Mouse (Mus musculus) ES-Bruce4 (cell line): ENCODE results near the gene Src. TPM values are rescaled to one million over a fixed set of nuclear protein-coding genes. Genes with fewer than 3 reads are reported as not detected.
"Not testable (repeated sequence)": the region's sequence is repeated elsewhere in the genome, so short reads cannot be mapped to it uniquely, and the experiment has no call there.

Experiments used
- H3K27ac ChIP-seq: 2 replicates; pipeline ENCODE4 v1.5.1; 2012; ENCODE audit warnings: low read length, inconsistent platforms; ENCODE audit not compliant: insufficient read depth
- H3K27me3 ChIP-seq: 2 replicates; pipeline ENCODE4 v1.6.1; 2012; ENCODE audit warnings: mild to moderate bottlenecking, low read length, inconsistent platforms; ENCODE audit not compliant: control insufficient read depth, poor library complexity, insufficient read depth, severe bottlenecking
- H3K36me3 ChIP-seq: 2 replicates; pipeline ENCODE4 v1.6.1; 2012; ENCODE audit warnings: inconsistent platforms, mild to moderate bottlenecking, low read length, moderate library complexity; ENCODE audit not compliant: control insufficient read depth, poor library complexity, insufficient read depth, severe bottlenecking
- H3K4me1 ChIP-seq: one replicate; pipeline ENCODE4 v1.8.1; 2011; ENCODE audit warnings: low read length; ENCODE audit not compliant: control insufficient read depth, insufficient read depth
- H3K4me3 ChIP-seq: 2 replicates; pipeline ENCODE4 v1.5.1; 2011; ENCODE audit warnings: low read depth, mild to moderate bottlenecking, low read length
- H3K9ac ChIP-seq: 2 replicates; pipeline ENCODE4 v1.6.1; 2012; ENCODE audit warnings: low read depth, mild to moderate bottlenecking, inconsistent platforms; ENCODE audit not compliant: poor library complexity, severe bottlenecking
- H3K9me3 ChIP-seq: replicated peaks from 2 replicates; pipeline ENCODE4 v1.6.1; 2012; ENCODE audit warnings: mild to moderate bottlenecking, low read length, inconsistent platforms; ENCODE audit not compliant: control insufficient read depth, poor library complexity, insufficient read depth, severe bottlenecking
- CTCF ChIP-seq: IDR thresholded peaks from one replicate; pipeline ENCODE4 v1.8.1; 2011; ENCODE audit warnings: low read depth, low read length
- EP300 ChIP-seq: IDR thresholded peaks from 2 replicates; pipeline ENCODE4 v1.6.1; 2011; ENCODE audit warnings: low read depth, low read length; ENCODE audit not compliant: insufficient read depth
- POLR2A ChIP-seq: IDR thresholded peaks from one replicate; pipeline ENCODE4 v1.8.1; 2011; ENCODE audit warnings: low read length; ENCODE audit not compliant: insufficient read depth
- polyA plus RNA-seq: library from polyadenylated mRNA; stranded (reverse); fragments of >200 nt; gene quantifications from 2 replicates; pipeline ENCODE4 v1.2.4, GENCODE M21; 2011; ENCODE audit warnings: low read depth; ENCODE audit not compliant: missing spikeins, insufficient read depth, insufficient read length

The Src gene
- polyA plus RNA-seq, 1 experiment = 54.7 TPM

GRCm38 (mm10) chr2:157479858-157480568 is 61.8 kb downstream of the Src start:
- no peak overlapping the region for H3K4me3 ChIP-seq
- no peaks in the 10 kb centered on the region for H3K27me3 ChIP-seq
- no peak overlapping the region for H3K27ac ChIP-seq
- TF ChIP-seq EP300 = no peak
- peak; percentile 62 for TF ChIP-seq CTCF
- TF ChIP-seq POLR2A = no peak
- H3K4me1 ChIP-seq = no peaks in the 10 kb centered on the region
- no peak overlapping the region for H3K9ac ChIP-seq
- H3K36me3 ChIP-seq = no peaks in the 10 kb centered on the region
- no peaks in the 10 kb centered on the region for H3K9me3 ChIP-seq

DNA sequence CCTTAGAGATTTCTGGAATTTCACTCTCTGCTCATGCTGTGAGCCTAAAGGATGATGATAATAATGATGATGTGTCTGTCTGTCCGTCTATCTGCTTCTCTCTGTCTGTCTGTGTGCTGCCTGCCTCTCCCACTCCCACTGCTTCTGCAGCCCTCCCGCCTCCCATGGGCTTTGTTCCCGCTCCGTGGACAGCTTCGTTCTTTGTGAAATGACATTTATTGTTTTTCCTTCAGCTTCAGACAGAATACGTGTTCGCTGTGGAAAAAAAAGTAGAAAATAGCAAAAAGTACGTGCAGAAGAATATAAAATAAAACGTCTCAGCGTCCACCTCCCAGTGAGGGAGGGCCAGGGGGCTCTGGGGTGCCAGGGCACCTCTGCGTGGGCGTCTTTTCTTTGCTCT is 64.5 kb downstream of the Src start:
- peaks cover 3% of the 10 kb centered on the region for H3K4me1 ChIP-seq
- H3K27me3 ChIP-seq = no peaks in the 10 kb centered on the region
- no peaks in the 10 kb centered on the region for H3K36me3 ChIP-seq
- H3K9me3 ChIP-seq = no peaks in the 10 kb centered on the region
- H3K4me3 ChIP-seq = no peak overlapping the region
- no peak overlapping the region for H3K27ac ChIP-seq
- TF ChIP-seq EP300 = no peak
- no peak for TF ChIP-seq CTCF
- TF ChIP-seq POLR2A = no peak
- no peak overlapping the region for H3K9ac ChIP-seq

DNA sequence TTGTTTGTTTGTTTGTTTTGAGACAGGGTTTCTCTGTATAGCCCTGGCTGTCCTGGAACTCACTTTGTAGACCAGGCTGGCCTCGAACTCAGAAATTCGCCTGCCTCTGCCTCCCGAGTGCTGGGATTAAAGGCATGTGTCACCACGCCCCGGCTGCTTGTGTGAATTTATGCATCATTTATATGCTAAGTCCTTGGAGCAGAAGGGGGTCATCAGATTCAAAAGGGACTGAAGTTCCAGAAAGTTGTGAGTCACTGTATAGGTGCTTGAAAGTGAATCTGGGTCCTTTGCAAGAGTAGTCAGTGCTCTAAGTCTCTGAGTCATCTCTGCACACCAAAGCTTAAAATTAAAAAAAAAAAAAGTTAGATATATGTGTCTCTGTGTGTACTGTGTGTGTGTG is 68.3 kb downstream of the Src start:
- not testable (repeated sequence) for H3K4me1 ChIP-seq, H3K36me3 ChIP-seq, H3K27ac ChIP-seq, H3K9ac ChIP-seq, H3K27me3 ChIP-seq, H3K4me3 ChIP-seq, H3K9me3 ChIP-seq

DNA sequence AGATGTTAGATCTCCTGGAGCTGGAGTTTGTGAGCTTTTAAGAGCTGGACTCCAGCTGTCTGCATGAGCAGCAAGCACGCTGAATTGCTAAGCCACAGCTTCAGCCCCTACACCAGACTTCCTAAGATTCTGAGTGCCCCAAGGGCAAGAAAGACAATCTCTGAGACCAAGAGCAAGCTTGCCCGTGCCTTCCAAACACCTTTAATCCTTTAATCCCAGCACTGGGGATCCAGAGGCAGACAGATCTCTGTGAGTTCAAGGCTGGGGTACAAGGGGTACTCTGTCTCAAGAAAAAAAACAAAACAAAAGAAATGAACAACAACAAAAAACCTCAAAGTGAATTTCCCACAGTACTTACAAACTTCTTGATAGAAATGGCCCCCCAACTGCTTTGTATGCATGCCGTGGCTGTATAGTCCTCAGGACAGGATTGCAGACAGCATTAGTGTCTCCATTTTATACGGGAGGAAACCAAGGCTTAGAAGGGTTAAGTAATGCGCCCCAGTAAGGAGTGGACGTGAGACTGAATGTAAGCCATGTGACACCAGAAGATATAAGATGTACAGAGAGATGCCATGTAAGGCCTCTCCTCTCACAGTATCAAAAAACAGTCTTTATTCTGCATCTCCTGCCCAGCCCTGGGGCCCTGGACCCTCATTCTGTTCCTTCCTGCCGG is 68.9 kb downstream of the Src start:
- H3K4me3 ChIP-seq = no peak overlapping the region
- no peaks in the 10 kb centered on the region for H3K9me3 ChIP-seq
- TF ChIP-seq POLR2A (no peak), CTCF (no peak), EP300 (no peak)
- H3K4me1 ChIP-seq = peaks cover 3% of the 10 kb centered on the region
- H3K27ac ChIP-seq = no peak overlapping the region
- no peaks in the 10 kb centered on the region for H3K36me3 ChIP-seq
- no peak overlapping the region for H3K9ac ChIP-seq
- no peaks in the 10 kb centered on the region for H3K27me3 ChIP-seq

GRCm38 (mm10) chr2:157487733-157488175 is 69.5 kb downstream of the Src start:
- peaks cover 3% of the 10 kb centered on the region for H3K4me1 ChIP-seq

GRCm38 (mm10) chr2:157493240-157493639 is 75.0 kb downstream of the Src start:
- no peaks in the 10 kb centered on the region for H3K27me3 ChIP-seq
- H3K4me1 ChIP-seq = no peaks in the 10 kb centered on the region
- no peak overlapping the region for H3K9ac ChIP-seq
- TF ChIP-seq CTCF = no peak
- no peak for TF ChIP-seq POLR2A
- no peak for TF ChIP-seq EP300
- H3K36me3 ChIP-seq = no peaks in the 10 kb centered on the region
- no peaks in the 10 kb centered on the region for H3K9me3 ChIP-seq
- H3K27ac ChIP-seq = no peak overlapping the region
- no peak overlapping the region for H3K4me3 ChIP-seq

More at GRCm38 (mm10) chr2:157487733-157488175, 69.5 kb downstream of the Src start:
- Histone ChIP-seq H3K9ac (no peak overlapping the region), H3K36me3 (no peaks in the 10 kb centered on the region), H3K9me3 (no peaks in the 10 kb centered on the region), H3K27me3 (no peaks in the 10 kb centered on the region), H3K27ac (no peak overlapping the region), H3K4me3 (no peak overlapping the region)
- TF ChIP-seq CTCF (no peak), EP300 (no peak), POLR2A (no peak)
